Mouse (Mus musculus): Measurements from ENCODE around the gene Olfr545.
"Not testable (repeated sequence)": the region's sequence is repeated elsewhere in the genome, so short reads cannot be mapped to it uniquely, and the experiment has no call there.

The Olfr545 gene

GRCm38 (mm10) chr7:102499473-102499872, at the start of gene Olfr545:
Gene Olfr545 (minus strand): TSS chr7:102499573.
- DNase-seq (ENCODE audit: low read depth, low spot score) = no peak

- DNase-seq (ENCODE audit: low read depth, low spot score) = no peak
Observed at GRCm38 (mm10) chr7:102541251-102541650, 41.9 kb upstream of the Olfr545 start.

GRCm38 (mm10) chr7:102540596-102540995, 41.2 kb upstream of the Olfr545 start, which contains the start of gene Olfr548-ps1:
Gene Olfr548-ps1 (plus strand): TSS chr7:102540896.
- no peak for DNase-seq (ENCODE audit: low read depth, low spot score)

DNA sequence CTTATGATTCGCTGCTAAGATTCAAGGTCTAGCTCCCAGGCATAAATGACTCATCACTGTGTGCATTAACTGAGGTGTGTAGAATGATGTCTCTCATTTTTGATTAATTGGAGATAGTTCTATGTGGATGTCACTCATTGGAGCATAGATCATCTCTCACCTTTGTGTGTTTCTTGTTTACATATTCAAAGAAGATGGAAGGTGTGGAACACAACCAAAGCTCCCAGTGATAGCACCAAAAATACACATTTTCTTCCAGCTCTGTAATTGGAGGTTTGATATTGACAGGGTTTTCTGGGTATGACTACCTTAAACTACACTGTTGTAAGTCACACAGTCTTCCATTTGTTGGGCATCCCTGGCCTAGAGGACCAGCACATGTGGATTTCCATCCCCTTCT, 35.1 kb upstream of the Olfr545 start, which contains the start of gene Olfr547:
Olfr547 (plus strand) TSS at position 301 of the 400 bp plus-strand sequence.
- DNase-seq (ENCODE audit: low read depth, low spot score) = no peak

DNA sequence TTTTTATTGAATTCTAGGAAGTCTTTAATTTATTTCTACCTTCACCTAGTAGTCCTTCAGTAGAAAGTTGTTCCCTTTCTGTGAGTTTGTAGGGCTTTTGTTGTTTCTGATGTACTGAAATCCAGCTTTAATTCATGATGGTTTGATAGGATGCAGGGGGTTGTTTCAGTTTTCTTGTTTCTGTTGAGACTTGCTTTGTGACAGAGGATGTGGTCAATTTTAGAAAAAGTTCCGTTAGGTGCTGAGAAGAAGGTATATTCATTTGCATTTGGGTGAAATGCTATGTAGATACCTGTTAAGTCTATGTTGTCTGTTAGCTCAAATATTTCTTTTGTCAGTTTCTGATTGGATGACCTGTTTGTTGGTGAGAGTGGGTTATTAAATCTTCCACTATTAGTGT, 29.7 kb upstream of the Olfr545 start:
- no peak for DNase-seq (ENCODE audit: low read depth, low spot score)

DNA sequence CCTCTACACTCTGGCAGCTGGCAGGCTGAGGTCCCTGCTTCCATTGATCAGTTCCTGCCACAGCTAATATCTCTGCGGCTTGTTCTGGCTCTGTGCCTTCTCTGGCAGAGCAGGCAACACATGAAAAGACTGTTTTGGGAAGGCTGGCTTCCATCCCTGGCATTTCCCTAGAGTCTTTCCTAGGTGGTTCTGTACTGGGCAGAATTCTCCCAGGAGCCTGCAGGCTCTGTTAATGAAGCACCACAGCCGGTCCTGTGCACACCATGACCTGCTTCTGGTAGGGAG, 17.6 kb upstream of the Olfr545 start:
- no peak for DNase-seq (ENCODE audit: low read depth, low spot score)

DNA sequence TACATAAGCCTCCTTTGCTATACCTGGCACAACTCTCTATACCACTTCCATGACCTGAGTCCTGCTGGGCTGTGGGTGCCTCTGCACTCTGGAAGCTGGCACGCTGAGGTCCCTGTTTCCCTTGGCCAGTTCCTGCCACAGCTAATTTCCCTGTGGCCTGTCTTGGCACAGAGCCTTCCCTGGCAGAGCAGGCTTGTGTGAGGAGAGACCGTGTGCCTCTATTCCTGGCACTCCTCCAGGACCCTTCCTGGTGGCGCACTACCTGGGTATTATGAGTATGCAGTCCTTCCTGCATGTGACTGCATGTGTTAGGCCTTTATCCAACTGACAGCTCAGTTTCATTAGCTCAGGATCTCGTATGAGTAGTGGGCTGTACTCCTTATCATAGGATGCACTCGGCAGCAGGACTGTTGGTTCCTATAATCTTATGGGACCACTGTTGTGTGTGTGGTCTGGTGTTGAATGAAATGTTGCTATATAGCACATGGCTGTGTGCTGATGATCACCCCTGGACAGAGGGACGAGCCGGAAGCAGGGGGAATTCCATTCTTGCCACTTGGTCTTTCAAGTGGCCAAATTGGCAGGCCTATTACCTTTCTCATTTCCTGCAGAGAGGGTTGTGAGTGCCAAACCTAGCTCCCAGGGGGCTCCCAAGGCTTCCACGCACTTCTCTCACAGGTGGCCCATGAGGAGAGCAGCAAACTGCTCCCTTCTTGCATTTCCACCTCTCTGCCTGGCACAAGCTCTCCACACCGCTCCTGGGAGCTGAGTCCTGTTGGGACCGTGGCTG, 17.1 kb upstream of the Olfr545 start:
- no peak for DNase-seq (ENCODE audit: low read depth, low spot score)

GRCm38 (mm10) chr7:102514144-102514543, 14.8 kb upstream of the Olfr545 start:
- no peak for DNase-seq (ENCODE audit: low read depth, low spot score)

DNA sequence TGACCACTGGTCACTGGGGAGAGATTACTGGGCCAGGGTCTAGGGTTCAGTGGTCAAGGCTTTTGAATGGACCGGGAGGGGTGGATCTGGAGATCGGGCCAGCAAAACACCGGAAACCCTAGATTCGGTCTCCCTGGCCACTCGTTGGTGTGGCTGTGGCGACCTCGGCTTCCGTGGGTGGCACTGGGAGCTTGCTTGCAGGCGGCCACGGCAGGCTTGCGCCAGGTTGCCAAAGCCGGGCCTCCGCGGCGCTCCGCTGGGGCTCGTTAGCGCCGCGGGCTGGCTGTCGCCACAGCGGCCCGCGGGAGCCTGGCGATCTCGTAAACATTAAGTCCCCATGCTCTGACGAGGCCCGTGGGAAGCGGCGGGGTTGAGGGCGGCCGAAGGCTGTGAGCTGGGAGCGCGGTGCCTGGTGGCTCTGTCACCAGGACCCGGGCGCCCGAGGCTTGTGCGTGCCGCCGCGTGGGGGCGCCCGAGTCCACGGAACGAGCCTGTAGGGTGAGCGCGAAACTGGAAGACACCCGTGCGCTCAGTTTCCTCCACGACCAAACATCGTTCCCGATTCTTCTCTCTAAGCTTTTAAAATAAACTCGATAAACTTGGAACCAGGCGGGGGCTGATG, 13.6 kb upstream of the Olfr545 start:
- DNase-seq (ENCODE audit: low read depth, low spot score) = peak; percentile 32

GRCm38 (mm10) chr7:102511927-102512326, 12.6 kb upstream of the Olfr545 start:
- no peak for DNase-seq (ENCODE audit: low read depth, low spot score)

DNA sequence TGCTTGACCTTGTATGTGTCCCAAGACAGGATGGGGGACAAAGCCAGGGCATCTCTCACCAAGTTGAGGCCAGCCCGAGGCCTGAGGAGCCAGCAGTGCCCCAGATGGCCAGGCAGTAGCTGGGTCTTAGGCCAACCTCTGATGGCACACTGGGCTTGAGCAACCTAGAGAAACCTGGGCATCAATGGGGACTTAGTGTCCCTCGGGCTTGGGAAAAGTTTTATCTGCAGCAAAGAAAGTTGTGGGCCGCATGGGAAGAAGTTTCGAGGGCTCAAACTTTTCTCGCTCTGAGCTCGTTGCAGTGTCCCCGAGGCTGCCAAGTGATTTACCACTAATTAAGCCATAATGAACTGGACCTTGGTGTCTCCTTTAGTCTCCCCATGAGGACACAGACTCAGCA, 10.4 kb upstream of the Olfr545 start:
- DNase-seq (ENCODE audit: low read depth, low spot score) = no peak

- DNase-seq (ENCODE audit: low read depth, low spot score) = no peak
Observed at GRCm38 (mm10) chr7:102508666-102509065, 9.3 kb upstream of the Olfr545 start.

DNA sequence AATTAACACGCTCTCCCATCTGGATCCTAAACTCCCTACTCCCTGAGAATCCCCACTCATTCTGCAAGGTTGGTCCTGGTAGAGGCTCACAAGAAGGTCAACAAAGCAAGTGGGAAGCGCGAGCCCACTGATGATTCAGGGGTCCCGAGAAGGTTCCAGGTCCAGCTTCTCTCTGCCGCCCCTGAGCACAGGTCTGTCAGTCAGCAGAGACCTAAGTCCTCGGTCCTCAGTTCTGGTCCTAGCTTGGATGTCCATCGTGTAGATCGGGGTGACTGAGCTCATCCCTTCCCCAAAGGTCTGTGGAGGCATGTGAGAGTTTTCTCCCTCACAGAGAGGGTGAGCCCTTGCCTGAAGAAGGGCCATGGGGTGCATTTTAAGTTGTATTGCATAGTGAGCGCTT, 8.7 kb upstream of the Olfr545 start:
- DNase-seq (ENCODE audit: low read depth, low spot score) = no peak

- DNase-seq (ENCODE audit: low read depth, low spot score) = peak; percentile 46
Observed at GRCm38 (mm10) chr7:102506848-102507247, 7.5 kb upstream of the Olfr545 start.

DNA sequence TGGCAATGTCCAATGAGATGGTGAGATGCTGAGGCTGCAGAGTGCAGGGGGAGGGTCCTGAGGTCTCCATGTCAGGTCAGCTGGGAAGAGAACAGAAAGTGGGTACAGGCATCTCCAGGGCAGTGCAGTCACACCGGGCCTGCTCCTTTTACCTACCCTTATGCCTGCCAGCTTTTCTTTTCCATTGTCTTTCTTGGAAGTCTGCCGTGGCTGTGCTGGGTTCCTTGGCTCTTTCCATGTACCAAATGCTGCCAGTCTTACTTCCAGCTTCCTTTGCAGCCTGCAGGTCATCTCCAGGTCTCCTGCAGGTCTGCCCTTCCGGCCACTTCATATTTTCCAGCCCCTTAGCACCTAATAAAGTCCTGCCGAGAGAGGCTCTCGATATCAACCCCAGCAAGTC, 2.6 kb upstream of the Olfr545 start:
- DNase-seq (ENCODE audit: low read depth, low spot score) = no peak

- not testable (repeated sequence) for DNase-seq (ENCODE audit: low read depth, low spot score)
Observed at GRCm38 (mm10) chr7:102494416-102494815, 5.0 kb downstream of the Olfr545 start.

DNA sequence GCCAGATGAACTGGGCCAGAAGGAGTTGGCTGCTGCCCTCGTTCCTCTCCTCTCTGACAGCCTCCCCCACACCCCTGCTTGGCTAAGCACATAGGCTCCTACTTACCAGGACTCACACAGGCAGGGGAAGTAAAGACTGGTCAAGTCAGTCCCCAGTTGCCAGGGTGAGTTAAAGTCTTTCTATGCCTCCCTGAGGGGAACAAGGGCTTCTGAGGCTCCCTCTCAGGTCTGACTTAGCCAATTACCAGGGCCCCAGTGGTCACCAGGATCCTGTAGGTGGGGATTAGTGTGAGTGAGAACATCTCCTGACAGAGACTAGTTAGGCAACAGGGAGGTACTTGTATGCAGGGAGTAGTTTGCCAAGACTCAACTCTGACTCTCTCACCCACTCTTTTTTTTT, 11.2 kb downstream of the Olfr545 start, which contains the start of gene Olfr544:
Olfr544 (minus strand) TSS at position 153 of the 400 bp plus-strand sequence.
- no peak for DNase-seq (ENCODE audit: low read depth, low spot score)

- DNase-seq (ENCODE audit: low read depth, low spot score) = no peak
Observed at GRCm38 (mm10) chr7:102486105-102486504, 13.3 kb downstream of the Olfr545 start.

GRCm38 (mm10) chr7:102484766-102485165, 14.6 kb downstream of the Olfr545 start:
- not testable (repeated sequence) for DNase-seq (ENCODE audit: low read depth, low spot score)

- no peak for DNase-seq (ENCODE audit: low read depth, low spot score)
Observed at GRCm38 (mm10) chr7:102483665-102484064, 15.7 kb downstream of the Olfr545 start.

DNA sequence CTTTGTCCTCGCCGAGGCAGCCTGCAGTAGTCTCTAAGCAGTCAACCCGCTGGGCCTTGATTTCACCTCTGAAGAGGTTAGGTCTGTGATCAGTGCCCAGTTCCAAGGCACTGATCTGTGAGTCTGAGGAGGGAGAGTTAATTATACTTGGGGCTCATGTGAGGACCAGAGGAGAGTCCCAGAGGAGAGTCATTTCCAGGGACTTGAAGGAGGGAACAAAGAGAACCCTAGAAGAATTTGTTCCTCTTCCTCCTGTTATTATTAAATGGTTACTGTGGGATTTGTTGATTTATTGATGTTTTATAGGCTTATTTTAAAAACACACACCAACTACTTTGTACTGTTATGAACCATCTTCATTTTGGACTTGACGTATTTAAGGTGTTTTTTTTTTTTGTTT, 17.8 kb downstream of the Olfr545 start, which contains the start of gene Olfr543:
Olfr543 (minus strand) TSS at position 101 of the 400 bp plus-strand sequence.
- no peak for DNase-seq (ENCODE audit: low read depth, low spot score)

DNA sequence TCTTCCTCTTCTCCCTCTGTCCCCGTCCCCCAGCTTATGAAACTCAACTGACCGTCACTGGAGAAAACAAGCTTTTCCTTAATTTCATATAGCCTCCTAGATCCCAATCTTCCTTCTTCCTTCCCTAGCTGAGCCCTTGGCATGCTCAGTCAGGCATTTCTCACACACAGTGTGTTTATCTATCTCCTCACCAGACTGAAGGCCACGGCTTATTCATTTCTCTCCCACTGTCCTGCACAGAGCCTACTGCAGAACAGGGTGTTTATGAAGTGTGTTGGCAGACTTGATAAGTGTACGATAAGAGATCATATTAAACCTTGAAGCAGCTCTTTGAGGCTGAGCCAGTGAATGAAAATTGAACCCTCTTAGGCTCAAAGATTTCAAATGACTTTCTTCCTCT, 18.6 kb downstream of the Olfr545 start:
- no peak for DNase-seq (ENCODE audit: low read depth, low spot score)

Measured in skeletal muscle tissue, adult 2 months (tissue).